Mouse (Mus musculus) thymus, adult 2 months (tissue): ENCODE results near the gene Mrps24. TPM values are rescaled to one million over a fixed set of nuclear protein-coding genes. Genes with fewer than 3 reads are reported as not detected.

Source experiments
- DNase-seq: peaks from one replicate; pipeline ENCODE4 v3.0.0; 2021
- H3K27ac ChIP-seq: fragments of 200-500 bp; 2 replicates; pipeline ENCODE4 v1.5.1; 2012; ENCODE audit warnings: low read length, control low read depth; ENCODE audit not compliant: control insufficient read depth, insufficient read depth
- H3K27me3 ChIP-seq: fragments of 200-500 bp; 2 replicates; pipeline ENCODE4 v1.6.1; 2012; ENCODE audit warnings: mild to moderate bottlenecking, low read length, moderate library complexity, mixed read lengths; ENCODE audit not compliant: control insufficient read depth, insufficient read depth
- H3K36me3 ChIP-seq: fragments of 200-500 bp; 2 replicates; pipeline ENCODE4 v1.6.1; 2012; ENCODE audit warnings: mild to moderate bottlenecking, low read length, moderate library complexity; ENCODE audit not compliant: control insufficient read depth, insufficient read depth
- H3K4me1 ChIP-seq: fragments of 200-500 bp; replicated peaks from 2 replicates; pipeline ENCODE4 v1.6.1; 2012; ENCODE audit warnings: low read length; ENCODE audit not compliant: control insufficient read depth, insufficient read depth
- H3K4me3 ChIP-seq: fragments of 200-500 bp; 2 replicates; pipeline ENCODE4 v1.5.1; 2012; ENCODE audit warnings: mild to moderate bottlenecking, low read length, control low read depth, moderate library complexity; ENCODE audit not compliant: control insufficient read depth, insufficient read depth
- CTCF ChIP-seq: fragments of 200-500 bp; IDR thresholded peaks from 2 replicates; pipeline ENCODE4 v1.5.1; 2012; ENCODE audit warnings: mild to moderate bottlenecking, control low read depth, low read length, moderate library complexity, borderline replicate concordance; ENCODE audit not compliant: control insufficient read depth, poor library complexity, insufficient read depth; ENCODE audit errors: extremely low read depth
- POLR2A ChIP-seq: fragments of 200-500 bp; IDR thresholded peaks from 2 replicates; pipeline ENCODE4 v1.6.1; 2012; ENCODE audit warnings: mild to moderate bottlenecking, low read length, control low read depth, moderate library complexity; ENCODE audit not compliant: control insufficient read depth, poor library complexity, insufficient read depth; ENCODE audit errors: extremely low read depth
- WGBS: fragments of 180-500 bp; shearing (Covaris S2); methylation state at CpG from one replicate; pipeline ENCODE4 v1.1.7; 2018; 5-methylcytosine and 5-hydroxymethylcytosine counted together
- polyA plus RNA-seq: library from polyadenylated mRNA; depleted of rRNA; stranded (reverse); fragments of >200 nt; gene quantifications from 2 replicates; pipeline ENCODE4 v1.2.3, GENCODE M21; 2012

Mrps24 gene
- polyA plus RNA-seq, 1 experiment: 217 TPM

DNA sequence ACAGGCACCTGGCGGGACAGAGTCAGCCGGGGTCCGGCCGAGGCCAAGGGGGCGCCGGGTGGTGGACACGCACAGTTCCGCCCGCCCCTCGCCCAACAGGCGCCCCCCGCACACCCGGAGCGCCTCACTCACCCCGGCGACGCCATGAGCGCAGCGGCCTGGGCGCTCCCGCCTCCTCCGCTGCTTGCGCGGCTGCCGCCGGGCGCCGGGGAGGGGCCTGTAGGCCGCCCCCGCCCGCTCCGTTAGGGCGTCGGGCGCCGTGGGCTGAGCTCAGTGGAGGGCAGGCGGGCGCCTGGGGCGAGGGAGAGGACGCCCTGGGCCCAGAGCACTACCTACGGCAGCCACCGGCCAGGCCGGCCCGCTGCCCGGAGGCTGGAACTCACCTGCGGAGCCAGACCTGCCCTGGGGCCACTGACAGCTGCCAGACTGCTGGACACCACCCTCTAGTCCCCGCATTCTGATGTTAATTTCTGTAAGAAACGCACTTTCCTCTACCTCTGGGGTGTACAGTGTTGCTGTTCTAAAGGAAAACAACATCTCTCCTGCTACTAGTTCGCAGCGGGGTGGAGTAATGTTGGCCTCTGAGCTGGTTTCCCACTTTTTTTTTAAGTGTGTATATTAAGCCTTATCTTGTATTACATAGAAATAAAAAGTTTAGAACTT lies 25.6 kb upstream of the Mrps24 start:
- no peak overlapping the region for H3K27ac ChIP-seq
- TF ChIP-seq POLR2A (peak; percentile 60; the same call in 1 of the 2 replicates), CTCF (0 out of 2 replicates have a peak, but pooled peaks have one; percentile 40)
- peak overlapping the region; percentile 89 for H3K4me3 ChIP-seq
- WGBS: under 1% methylated on average over 42 of the region's 50 CpGs
- peak; percentile 84 for DNase-seq
- peaks cover 11% of the 10 kb centered on the region for H3K4me1 ChIP-seq
- no peaks in the 10 kb centered on the region for H3K27me3 ChIP-seq
- no peaks in the 10 kb centered on the region for H3K36me3 ChIP-seq

DNA sequence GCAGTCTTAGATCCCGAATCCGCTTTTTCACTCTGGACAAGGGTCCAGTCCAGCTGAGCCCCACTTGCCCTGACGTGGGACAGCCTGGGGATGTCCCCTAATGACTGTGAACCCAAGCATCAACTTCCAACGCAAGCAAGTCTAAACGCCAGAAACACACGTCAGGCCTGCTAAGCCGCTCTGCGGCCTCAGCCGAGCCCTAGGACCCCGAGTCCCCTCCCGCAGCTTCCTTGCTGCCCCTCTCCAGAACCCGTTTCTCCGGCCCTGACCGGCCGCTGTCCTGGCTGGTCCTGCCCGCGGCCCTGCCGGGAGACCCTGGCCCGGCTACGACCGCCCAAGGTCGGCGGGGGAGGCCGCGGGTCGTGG lies 25.1 kb upstream of the Mrps24 start:
- 2% methylated on average over 26 of the region's 26 CpGs for WGBS
- peaks cover 11% of the 10 kb centered on the region for H3K4me1 ChIP-seq
- H3K27me3 ChIP-seq: no peaks in the 10 kb centered on the region
- no peak for TF ChIP-seq POLR2A
- no peak; the same call in 1 of the 2 replicates for TF ChIP-seq CTCF
- H3K27ac ChIP-seq: no peak overlapping the region
- H3K4me3 ChIP-seq: peak overlapping the region; percentile 89
- no peak for DNase-seq
- no peaks in the 10 kb centered on the region for H3K36me3 ChIP-seq

DNA sequence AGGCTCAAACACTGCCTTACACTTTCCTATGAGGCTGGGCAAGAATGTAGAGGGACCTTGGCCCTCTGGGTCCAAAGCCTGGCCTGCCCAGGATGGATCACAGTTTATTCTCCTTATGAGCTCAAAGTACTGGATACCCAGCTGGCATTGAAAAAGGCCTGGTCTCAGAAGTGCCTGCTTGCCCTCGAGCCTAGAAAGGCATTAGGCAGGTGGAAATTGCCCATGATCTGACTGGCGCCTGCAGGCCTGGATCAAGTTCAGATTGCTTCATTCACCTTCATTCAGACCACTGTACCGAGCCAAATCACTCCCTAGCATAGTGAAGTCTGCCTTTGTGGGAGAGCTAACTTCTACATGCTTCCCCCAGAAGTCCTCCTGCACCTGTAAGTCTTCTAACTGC lies 24.4 kb upstream of the Mrps24 start:
- Histone ChIP-seq H3K4me3 (no peak overlapping the region), H3K4me1 (peaks cover 11% of the 10 kb centered on the region), H3K27me3 (no peaks in the 10 kb centered on the region), H3K27ac (0 out of 2 replicates have a peak overlapping the region, but pooled peaks have one; percentile 17), H3K36me3 (no peaks in the 10 kb centered on the region; the same call in 1 of the 2 replicates)
- TF ChIP-seq POLR2A (no peak), CTCF (no peak)
- WGBS: 64% methylated on average over 3 of the region's 3 CpGs
- DNase-seq: no peak

DNA sequence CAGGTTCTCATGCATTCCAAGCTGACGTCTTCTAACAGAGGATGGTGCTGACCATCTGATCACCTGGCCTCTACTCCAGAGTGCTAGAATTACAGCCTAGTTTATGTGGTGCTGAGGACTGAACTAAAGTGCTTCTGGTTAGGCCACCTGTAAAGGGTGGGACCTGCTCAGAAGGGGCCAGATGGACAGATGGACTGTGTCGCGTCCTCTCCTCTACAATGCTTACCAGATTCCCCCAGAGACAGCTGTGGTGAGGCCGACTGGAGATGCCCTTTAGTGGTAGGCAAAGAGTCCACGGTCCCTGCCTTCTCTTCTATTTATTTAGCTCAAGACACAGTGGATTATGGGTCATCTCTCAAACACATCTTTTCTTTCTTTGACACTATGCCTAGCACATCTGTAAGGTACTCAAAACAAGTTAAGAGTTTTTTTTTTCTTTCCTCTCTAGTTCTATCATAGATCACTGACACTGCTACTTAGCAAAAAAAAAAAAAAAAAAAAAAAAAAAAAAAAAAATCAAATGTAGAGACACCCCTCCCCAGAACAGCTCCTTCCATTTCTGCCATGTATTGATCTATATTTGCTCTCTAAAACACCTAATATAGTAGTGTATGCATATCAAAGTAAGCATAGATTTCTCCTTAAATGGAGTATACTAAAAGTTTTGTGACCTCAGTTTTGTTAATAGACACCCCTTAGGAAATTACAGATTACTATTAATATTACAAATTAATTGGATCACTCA lies 23.6 kb upstream of the Mrps24 start:
- WGBS: 94% methylated on average over 5 of the region's 5 CpGs
- H3K4me1 ChIP-seq: peaks cover 11% of the 10 kb centered on the region
- no peaks in the 10 kb centered on the region; the same call in 1 of the 2 replicates for H3K36me3 ChIP-seq
- DNase-seq: no peak
- no peak overlapping the region for H3K4me3 ChIP-seq
- H3K27ac ChIP-seq: no peak overlapping the region
- TF ChIP-seq CTCF (no peak), POLR2A (no peak)
- no peaks in the 10 kb centered on the region for H3K27me3 ChIP-seq

DNA sequence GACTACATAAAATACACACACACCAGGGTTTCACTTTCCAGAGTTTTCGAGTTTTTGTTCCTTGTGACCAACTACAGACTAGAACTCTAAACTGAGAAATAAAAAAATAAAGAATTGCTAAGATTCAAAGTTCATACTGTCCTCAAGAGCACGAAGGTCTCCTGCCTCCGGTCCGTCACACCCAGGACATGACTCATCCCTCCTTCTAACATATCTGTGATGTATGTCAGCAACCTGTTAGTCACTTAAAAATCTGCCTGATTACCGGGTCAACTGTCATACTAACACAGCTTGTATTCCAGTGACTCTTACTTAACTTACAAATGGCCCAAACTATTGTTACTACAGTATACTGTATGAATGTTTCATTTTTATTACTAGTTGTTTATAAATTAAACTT lies 21.7 kb upstream of the Mrps24 start:
- H3K27me3 ChIP-seq: no peaks in the 10 kb centered on the region
- no peak for TF ChIP-seq CTCF
- TF ChIP-seq POLR2A: no peak
- H3K36me3 ChIP-seq: no peaks in the 10 kb centered on the region; the same call in 1 of the 2 replicates
- WGBS: 92% methylated on average over 5 of the region's 5 CpGs
- no peak for DNase-seq
- H3K4me1 ChIP-seq: peaks cover 14% of the 10 kb centered on the region
- H3K4me3 ChIP-seq: no peak overlapping the region
- no peak overlapping the region for H3K27ac ChIP-seq

GRCm38 (mm10) chr11:5734323-5734722 lies 18.8 kb upstream of the Mrps24 start:
- DNase-seq: no peak

More at GRCm38 (mm10) chr11:5734323-5734722, 18.8 kb upstream of the Mrps24 start:
- Histone ChIP-seq H3K36me3 (no peaks in the 10 kb centered on the region; the same call in 1 of the 2 replicates), H3K4me3 (no peak overlapping the region), H3K27ac (no peak overlapping the region), H3K27me3 (no peaks in the 10 kb centered on the region), H3K4me1 (peaks cover 6% of the 10 kb centered on the region; the same call in 1 of the 2 replicates)
- 91% methylated on average over 4 of the region's 4 CpGs for WGBS
- TF ChIP-seq CTCF: no peak
- no peak for TF ChIP-seq POLR2A
